ENCODE assay signal across 28 mouse cellular contexts in the genomic region with DNA sequence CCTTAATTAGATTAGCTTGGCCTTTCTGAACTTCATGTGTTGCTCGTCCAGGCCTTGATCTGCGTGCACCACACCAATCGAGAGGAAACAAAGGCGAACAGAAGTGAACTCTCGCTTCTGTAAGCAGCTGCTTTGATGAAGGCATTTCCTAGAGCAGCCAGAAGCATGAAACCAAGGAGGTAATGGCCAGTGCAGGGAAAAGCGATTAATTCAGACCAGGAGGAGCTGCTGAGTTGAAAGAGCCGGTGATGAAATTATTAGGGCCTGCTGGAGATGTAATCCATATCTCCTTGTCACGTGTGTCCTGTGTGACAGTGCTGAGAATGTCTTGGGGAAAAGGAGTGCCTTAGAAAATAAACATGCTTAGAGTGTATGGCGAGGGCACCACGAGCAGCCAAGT.
DNase-seq lines count a peak whose midpoint lies in the region; ATAC-seq and TF ChIP-seq lines count a peak whose summit lies in the region.
"Had no signal": no experiment of that assay in that cellular context is flagged by ENCODE, and none has a peak within 500 bp of the region (broad histone marks: within the 10 kb centered on the region; RNA-seq: fewer than 3 reads in every experiment).

No protein-coding gene starts in this region.

- no peak overlapping the region for H3K4me3 ChIP-seq in midbrain, embryonic 13.5 days (replicated peaks)
- H3K4me3 ChIP-seq in midbrain, embryonic 16.5 days (ENCODE audit: low read depth, low read length): no peak overlapping the region
- no peak overlapping the region for H3K4me3 ChIP-seq in embryonic facial prominence, embryonic 13.5 days
- H3K4me3 ChIP-seq in limb, embryonic 11.5 days (ENCODE audit: low read depth, low read length): no peak overlapping the region
- no peak overlapping the region for H3K4me3 ChIP-seq in forebrain, postnatal 0 days (ENCODE audit: low read depth, low read length)
- H3K4me3 ChIP-seq: embryonic facial prominence, embryonic 15.5 days; gastrocnemius, adult 2 months; heart, embryonic 12.5 days; heart, embryonic 15.5 days; hindbrain, embryonic 10.5 days; hindbrain, embryonic 13.5 days; intestine, embryonic 15.5 days had no signal

- no peak overlapping the region for H3K9ac ChIP-seq in midbrain, embryonic 13.5 days (replicated peaks)
- H3K9ac ChIP-seq in midbrain, embryonic 16.5 days (ENCODE audit: low read depth, low read length): no peak overlapping the region
- 0 out of 2 replicates have a peak overlapping the region, but pooled peaks have one; percentile 21 for H3K9ac ChIP-seq in embryonic facial prominence, embryonic 13.5 days
- H3K9ac ChIP-seq in limb, embryonic 11.5 days (ENCODE audit: low read length): no peak overlapping the region
- no peak overlapping the region for H3K9ac ChIP-seq in forebrain, postnatal 0 days
- H3K9ac ChIP-seq: embryonic facial prominence, embryonic 15.5 days; heart, embryonic 12.5 days; heart, embryonic 15.5 days; hindbrain, embryonic 13.5 days; intestine, embryonic 15.5 days had no signal

- peak; percentile 26 for DNase-seq in brain, embryonic 14.5 days (ENCODE audit: low read depth)
- peak; percentile 32 for DNase-seq in limb, embryonic 11.5 days (ENCODE audit: low spot score)
- no peak for DNase-seq in gastrocnemius, postnatal 36 days
- no peak for DNase-seq in forebrain, postnatal 0 days
- DNase-seq: adrenal gland, adult 2 months; adrenal gland, postnatal 25 days; B cell, adult 2 months; cerebellum, adult 18-20 months; cerebellum, adult 9-11 months; cerebellum, postnatal 25 days; gastrocnemius, adult 2 months; gastrocnemius, postnatal 14 days; heart, adult 18-20 months; heart, postnatal 10 days; heart, postnatal 36 days had no signal

- H3K4me1 ChIP-seq in midbrain, embryonic 13.5 days (replicated peaks): peaks cover 4% of the 10 kb centered on the region; the same call in 1 of the 2 replicates
- H3K4me1 ChIP-seq in midbrain, embryonic 16.5 days (ENCODE audit: control insufficient read depth, insufficient read depth, low read length): no peaks in the 10 kb centered on the region; the same call in 1 of the 2 replicates
- peaks cover 6% of the 10 kb centered on the region; the same call in 1 of the 2 replicates for H3K4me1 ChIP-seq in embryonic facial prominence, embryonic 13.5 days
- peaks cover 6% of the 10 kb centered on the region; the same call in 1 of the 2 replicates for H3K4me1 ChIP-seq in limb, embryonic 11.5 days (ENCODE audit: control insufficient read depth, insufficient read depth, low read length)
- H3K4me1 ChIP-seq in forebrain, postnatal 0 days (ENCODE audit: insufficient read depth): no peaks in the 10 kb centered on the region
- H3K4me1 ChIP-seq: embryonic facial prominence, embryonic 15.5 days; heart, embryonic 12.5 days; heart, embryonic 15.5 days; hindbrain, embryonic 13.5 days; intestine, embryonic 15.5 days had no signal

- no peak for TF ChIP-seq POLR2A in brain, embryonic 14.5 days (IDR thresholded peaks at IDR 0.05; ENCODE audit: borderline replicate concordance, extremely low read depth, insufficient read depth, insufficient read length, poor library complexity, severe bottlenecking)

- H3K27me3 ChIP-seq in midbrain, embryonic 13.5 days: no peaks in the 10 kb centered on the region
- no peaks in the 10 kb centered on the region for H3K27me3 ChIP-seq in midbrain, embryonic 16.5 days (ENCODE audit: control insufficient read depth, insufficient read depth, low read depth, low read length)
- no peaks in the 10 kb centered on the region for H3K27me3 ChIP-seq in embryonic facial prominence, embryonic 13.5 days
- H3K27me3 ChIP-seq in limb, embryonic 11.5 days (ENCODE audit: control insufficient read depth, insufficient read depth, low read length): no peaks in the 10 kb centered on the region
- H3K27me3 ChIP-seq in forebrain, postnatal 0 days (ENCODE audit: insufficient read depth, low read length): no peaks in the 10 kb centered on the region
- H3K27me3 ChIP-seq: CH12.LX; embryonic facial prominence, embryonic 15.5 days; heart, embryonic 15.5 days; hindbrain, embryonic 13.5 days; intestine, embryonic 15.5 days had no signal

- H3K4me2 ChIP-seq in midbrain, embryonic 13.5 days (replicated peaks): no peak overlapping the region
- H3K4me2 ChIP-seq in midbrain, embryonic 16.5 days (ENCODE audit: low read length): no peak overlapping the region
- H3K4me2 ChIP-seq in embryonic facial prominence, embryonic 13.5 days: no peak overlapping the region
- H3K4me2 ChIP-seq in limb, embryonic 11.5 days (ENCODE audit: low read depth, severe bottlenecking): 0 out of 2 replicates have a peak overlapping the region, but pooled peaks have one; percentile 4
- no peak overlapping the region for H3K4me2 ChIP-seq in forebrain, postnatal 0 days (ENCODE audit: low read depth)
- H3K4me2 ChIP-seq: embryonic facial prominence, embryonic 15.5 days; heart, embryonic 12.5 days; heart, embryonic 15.5 days; hindbrain, embryonic 13.5 days; intestine, embryonic 15.5 days had no signal

- no peaks in the 10 kb centered on the region for H3K36me3 ChIP-seq in midbrain, embryonic 13.5 days
- H3K36me3 ChIP-seq in midbrain, embryonic 16.5 days (ENCODE audit: control insufficient read depth, insufficient read depth, low read length): no peaks in the 10 kb centered on the region
- no peaks in the 10 kb centered on the region for H3K36me3 ChIP-seq in embryonic facial prominence, embryonic 13.5 days
- H3K36me3 ChIP-seq in limb, embryonic 11.5 days (ENCODE audit: control insufficient read depth, insufficient read depth, low read length): no peaks in the 10 kb centered on the region
- no peaks in the 10 kb centered on the region for H3K36me3 ChIP-seq in forebrain, postnatal 0 days (ENCODE audit: insufficient read depth)
- H3K36me3 ChIP-seq: embryonic facial prominence, embryonic 15.5 days; G1E; heart, embryonic 12.5 days; heart, embryonic 15.5 days; hindbrain, embryonic 10.5 days; hindbrain, embryonic 13.5 days; intestine, embryonic 15.5 days had no signal

- intact Hi-C loops in gastrocnemius, postnatal 36 days (cut with DNase I): no loop called here

- H3K27ac ChIP-seq in midbrain, embryonic 13.5 days: peak overlapping the region; percentile 44; the same call in 1 of the 2 replicates
- H3K27ac ChIP-seq in midbrain, embryonic 16.5 days (ENCODE audit: low read length): no peak overlapping the region
- H3K27ac ChIP-seq in embryonic facial prominence, embryonic 13.5 days: no peak overlapping the region
- H3K27ac ChIP-seq in limb, embryonic 11.5 days (replicated peaks; ENCODE audit: low read depth, low read length): no peak overlapping the region
- no peak overlapping the region for H3K27ac ChIP-seq in forebrain, postnatal 0 days (ENCODE audit: low read depth, low read length)
- H3K27ac ChIP-seq: embryonic facial prominence, embryonic 15.5 days; gastrocnemius, adult 2 months; heart, embryonic 15.5 days; hindbrain, embryonic 10.5 days; hindbrain, embryonic 13.5 days; intestine, embryonic 15.5 days had no signal

- no peaks in the 10 kb centered on the region for H3K9me3 ChIP-seq in midbrain, embryonic 13.5 days
- no peaks in the 10 kb centered on the region for H3K9me3 ChIP-seq in midbrain, embryonic 16.5 days (replicated peaks; ENCODE audit: control insufficient read depth, low read length, poor library complexity, severe bottlenecking)
- H3K9me3 ChIP-seq in embryonic facial prominence, embryonic 13.5 days: no peaks in the 10 kb centered on the region
- H3K9me3 ChIP-seq in limb, embryonic 11.5 days (ENCODE audit: control insufficient read depth, low read length): no peaks in the 10 kb centered on the region
- H3K9me3 ChIP-seq in forebrain, postnatal 0 days (ENCODE audit: low read length): no peaks in the 10 kb centered on the region
- H3K9me3 ChIP-seq: embryonic facial prominence, embryonic 15.5 days; G1E; heart, embryonic 12.5 days; heart, embryonic 15.5 days; hindbrain, embryonic 10.5 days; hindbrain, embryonic 13.5 days; intestine, embryonic 15.5 days had no signal

- 64% methylated on average over 10 of the region's 10 CpGs for WGBS in midbrain, embryonic 13.5 days
- WGBS in midbrain, embryonic 16.5 days: 60% methylated on average over 10 of the region's 10 CpGs
- whole genome bisulfite sequencing in embryonic facial prominence, embryonic 13.5 days: 37% methylated on average over 10 of the region's 10 CpGs
- 24% methylated on average over 10 of the region's 10 CpGs for WGBS in limb, embryonic 11.5 days
- 64% methylated on average over 10 of the region's 10 CpGs for WGBS in forebrain, postnatal 0 days

- ATAC-seq in midbrain, embryonic 13.5 days: no peak
- no peak for ATAC-seq in midbrain, embryonic 16.5 days
- no peak for ATAC-seq in embryonic facial prominence, embryonic 13.5 days (ENCODE audit: insufficient number of reproducible peaks, insufficient read depth, low FRiP score, low TSS enrichment, low read depth)
- ATAC-seq in limb, embryonic 11.5 days (ENCODE audit: insufficient number of reproducible peaks, low FRiP score, low TSS enrichment, low read depth): no peak
- no peak for ATAC-seq in forebrain, postnatal 0 days
- ATAC-seq: forebrain, embryonic 14.5 days; hindbrain, embryonic 16.5 days; intestine, embryonic 15.5 days had no signal

- TF ChIP-seq CTCF in brain, embryonic 14.5 days (IDR thresholded peaks at IDR 0.05; ENCODE audit: borderline replicate concordance, extremely low read depth, insufficient read depth, insufficient read length): no peak
- no peak for TF ChIP-seq CTCF in forebrain, postnatal 0 days (IDR thresholded peaks at IDR 0.05; ENCODE audit: low read depth)

Comparison
In these comparisons a context has a peak if more than half of its experiments do, and no peak if none do; other contexts are left out.
1. DNase-seq: peak in brain, embryonic 14.5 days (single experiment) and limb, embryonic 11.5 days (single experiment); none in gastrocnemius, postnatal 36 days (0 of 2) and forebrain, postnatal 0 days (single experiment).